Mouse (Mus musculus) ES-E14 (cell line): ENCODE measurements around the gene Gcdh. TPM values are rescaled to one million over a fixed set of nuclear protein-coding genes. Genes with fewer than 3 reads are reported as not detected.

Experiments used
- DNase-seq: peaks from one replicate; pipeline ENCODE4 v3.0.0-alpha.2; 2013; ENCODE audit warnings: low read depth, low spot score
- H3K27ac ChIP-seq: 2 replicates; pipeline ENCODE4 v1.5.1; 2012; ENCODE audit warnings: low read depth, mild to moderate bottlenecking, low read length, moderate library complexity, mixed read lengths; ENCODE audit not compliant: poor library complexity, insufficient read depth, severe bottlenecking
- H3K36me3 ChIP-seq: 2 replicates; pipeline ENCODE4 v1.6.1; 2012; ENCODE audit warnings: mild to moderate bottlenecking, low read length, moderate library complexity, mixed read lengths; ENCODE audit not compliant: control insufficient read depth, poor library complexity, insufficient read depth, severe bottlenecking
- H3K4me1 ChIP-seq, 2 experiments: fragments of 150-350 bp in 1 of 2; sonication (generic) in 1 of 2; 2 replicates each; pipeline ENCODE4 v1.6.1; 2012; ENCODE audit warnings: low read length in 2 of 2, mild to moderate bottlenecking in 1 of 2, mixed read lengths in 1 of 2; ENCODE audit not compliant: control insufficient read depth in 2 of 2, insufficient read depth in 2 of 2, poor library complexity in 1 of 2
- H3K4me3 ChIP-seq, 2 experiments: fragments of 150-350 bp in 1 of 2; sonication (generic) in 1 of 2; 2 replicates each; pipeline ENCODE4 v1.5.1; 2012; ENCODE audit warnings: low read length in 2 of 2, low read depth in 1 of 2, mild to moderate bottlenecking in 1 of 2, mixed read lengths in 1 of 2; ENCODE audit not compliant: insufficient read depth in 1 of 2, poor library complexity in 1 of 2, severe bottlenecking in 1 of 2
- H3K9ac ChIP-seq: 2 replicates; pipeline ENCODE4 v1.6.1; 2012; ENCODE audit warnings: low read depth, mild to moderate bottlenecking, low read length, mixed read lengths; ENCODE audit not compliant: poor library complexity, insufficient read depth, severe bottlenecking
- H3K9me3 ChIP-seq: fragments of 150-350 bp; sonication (generic); 2 replicates; pipeline ENCODE4 v1.6.1; 2012; ENCODE audit warnings: low read depth, mild to moderate bottlenecking, low read length; ENCODE audit not compliant: control insufficient read depth, insufficient read depth
- CHD2 ChIP-seq: IDR thresholded peaks from 2 replicates; pipeline ENCODE4 v1.6.1; 2014; ENCODE audit warnings: mild to moderate bottlenecking, low read depth, low read length, inconsistent platforms
- HCFC1 ChIP-seq: IDR thresholded peaks from 2 replicates; pipeline ENCODE4 v1.6.1; 2012; ENCODE audit warnings: low read length, inconsistent platforms, borderline replicate concordance; ENCODE audit not compliant: insufficient read depth
- MAFK ChIP-seq: IDR thresholded peaks from 2 replicates; pipeline ENCODE4 v1.6.1; 2014; ENCODE audit warnings: mild to moderate bottlenecking, low read depth, low read length, inconsistent platforms; ENCODE audit not compliant: insufficient read depth
- ZC3H11A ChIP-seq: IDR thresholded peaks from 2 replicates; pipeline ENCODE4 v1.6.1; 2012; ENCODE audit warnings: low read depth, mild to moderate bottlenecking, inconsistent platforms, low read length, borderline replicate concordance
- ZNF384 ChIP-seq: IDR thresholded peaks from 2 replicates; pipeline ENCODE4 v1.6.1; 2012; ENCODE audit warnings: low read depth, low read length, inconsistent platforms
- in situ Hi-C, 2 experiments: fragments of 600-800 bp; cut with MboI; formaldehyde crosslinking; loops; one replicate each; pipeline ENCODE4 v1.15.1; 2025; ENCODE audit warnings: low sequenced_read_pairs in 2 of 2, inconsistent platforms in 1 of 2; ENCODE audit not compliant: unreplicated experiment in 2 of 2
- total RNA-seq: library from RNA; depleted of rRNA; stranded (reverse); fragments of 300-350 nt; gene quantifications from 2 replicates; pipeline ENCODE4 v1.2.3, GENCODE M21; 2012; rRNA removed

The Gcdh gene
- total RNA-seq, 1 experiment: 36.3 TPM

- TF ChIP-seq HCFC1: no peak
- no peak for TF ChIP-seq ZC3H11A
- TF ChIP-seq ZNF384: no peak
- no peak for TF ChIP-seq MAFK
- TF ChIP-seq CHD2: no peak
- H3K4me1 ChIP-seq: peaks cover 0 to 15% of the 10 kb centered on the region in 2 experiments; a peak in 2 of 4 replicates
- H3K9me3 ChIP-seq: no peaks in the 10 kb centered on the region
- in situ Hi-C loops: no loop called here
- 0 out of 2 replicates have a peak overlapping the region, but pooled peaks have one; percentile 14 for H3K27ac ChIP-seq
- DNase-seq: no peak
- H3K9ac ChIP-seq: no peak overlapping the region
- H3K36me3 ChIP-seq: peaks cover 55% of the 10 kb centered on the region
- H3K4me3 ChIP-seq: no peak overlapping the region
These were observed 55.7 kb downstream of the Gcdh start for GRCm38 (mm10) chr8:84837912-84838470.

- no peak for TF ChIP-seq ZC3H11A
- no peak for TF ChIP-seq HCFC1
- no peak for TF ChIP-seq CHD2
- no peak for TF ChIP-seq MAFK
- Histone ChIP-seq H3K9me3 (no peaks in the 10 kb centered on the region), H3K27ac (peak overlapping the region; percentile 10; the same call in 1 of the 2 replicates), H3K4me3 (no peak overlapping the region), H3K4me1 (peaks cover 0 to 15% of the 10 kb centered on the region in 2 experiments; a peak in 2 of 4 replicates), H3K9ac (no peak overlapping the region), H3K36me3 (peaks cover 49% of the 10 kb centered on the region)
- in situ Hi-C loops: no loop called here
- DNase-seq: no peak
These were observed 56.4 kb downstream of the Gcdh start for GRCm38 (mm10) chr8:84837149-84837911.

Other genes starting within 250 kb of the Gcdh start
- gene Ier2, start 231.1 kb downstream of the Gcdh start, total RNA-seq: 49.3 and 49.7 TPM in 2 replicates
- 260 and 334 TPM in 2 replicates for gene Trmt1, start 207.6 kb downstream of the Gcdh start, total RNA-seq
- gene Nacc1, start 206.1 kb downstream of the Gcdh start, total RNA-seq: 75.4 and 85.5 TPM in 2 replicates
- 0.49 and 0.74 TPM in 2 replicates for gene Lyl1, start 192.5 kb downstream of the Gcdh start, total RNA-seq
- 1.5 and 2.1 TPM in 2 replicates for gene G430095P16Rik, start 170.9 kb downstream of the Gcdh start, total RNA-seq
- gene Nfix, start 93.6 kb downstream of the Gcdh start, total RNA-seq: 0.58 and 0.89 TPM in 2 replicates
- gene Dand5, start 71.1 kb downstream of the Gcdh start, total RNA-seq: 1.0 and 1.4 TPM in 2 replicates
- 24.7 and 30.8 TPM in 2 replicates for gene Gadd45gip1, start 62.4 kb downstream of the Gcdh start, total RNA-seq
- 76.7 and 76.8 TPM in 2 replicates for gene Rad23a, start 53.3 kb downstream of the Gcdh start, total RNA-seq
- gene Calr, start 47.0 kb downstream of the Gcdh start, total RNA-seq: 1,121 and 1,357 TPM in 2 replicates
- gene Farsa, start 36.9 kb downstream of the Gcdh start, total RNA-seq: 123 and 137 TPM in 2 replicates
- gene Syce2, start 21.8 kb downstream of the Gcdh start, total RNA-seq: 34.7 and 42.3 TPM in 2 replicates
- gene Klf1, start 8.0 kb upstream of the Gcdh start, total RNA-seq: 0.31 and 0.53 TPM in 2 replicates
- 23.7 and 29.5 TPM in 2 replicates for gene Dnase2a, start 14.6 kb upstream of the Gcdh start, total RNA-seq
- 1.4 and 2.5 TPM in 2 replicates for gene Mast1, start 43.4 kb upstream of the Gcdh start, total RNA-seq
- gene Rtbdn, start 53.1 kb upstream of the Gcdh start, total RNA-seq: 0.13 TPM in 1 of 2 replicates, not detected in the other
- not detected in 2 replicates for gene Gm49661, start 75.5 kb upstream of the Gcdh start, total RNA-seq
- 259 and 328 TPM in 2 replicates for gene Prdx2, start 75.7 kb upstream of the Gcdh start, total RNA-seq
- gene Rnaseh2a, start 75.8 kb upstream of the Gcdh start, total RNA-seq: 160 and 174 TPM in 2 replicates
- gene Junb, start 84.8 kb upstream of the Gcdh start, total RNA-seq: 53.8 and 57.6 TPM in 2 replicates
- 28.6 and 52.9 TPM in 2 replicates for gene Hook2, start 96.7 kb upstream of the Gcdh start, total RNA-seq
- 0.22 and 0.48 TPM in 2 replicates for gene Best2, start 120.6 kb upstream of the Gcdh start, total RNA-seq
- gene Asna1, start 131.4 kb upstream of the Gcdh start, total RNA-seq: 237 and 266 TPM in 2 replicates
- 161 and 181 TPM in 2 replicates for gene Trir, start 132.9 kb upstream of the Gcdh start, total RNA-seq
- gene Tnpo2, start 143.0 kb upstream of the Gcdh start, total RNA-seq: 88.4 and 101 TPM in 2 replicates
- gene Fbxw9, start 166.1 kb upstream of the Gcdh start, total RNA-seq: 49.3 and 86.0 TPM in 2 replicates
- gene Gm5741, start 174.1 kb upstream of the Gcdh start, total RNA-seq: not detected in 2 replicates
- 54.1 and 63.1 TPM in 2 replicates for gene Dhps, start 177.8 kb upstream of the Gcdh start, total RNA-seq
- 24.9 and 27.6 TPM in 2 replicates for gene Wdr83os, start 186.8 kb upstream of the Gcdh start, total RNA-seq
- 26.4 and 32.6 TPM in 2 replicates for gene Wdr83, start 187.4 kb upstream of the Gcdh start, total RNA-seq
- gene Man2b1, start 189.3 kb upstream of the Gcdh start, total RNA-seq: 40.2 and 78.2 TPM in 2 replicates
- 0.58 and 1.0 TPM in 2 replicates for gene Zfp791, start 229.2 kb upstream of the Gcdh start, total RNA-seq